Mouse (Mus musculus) liver, postnatal 0 days (tissue): ENCODE data around the gene Tshz2. TPM values are rescaled to one million over a fixed set of nuclear protein-coding genes. Genes with fewer than 3 reads are reported as not detected.

Source experiments
- ATAC-seq: fragments of 200-750 bp; cut with Nextera tagmentation; 2 replicates; pipeline ENCODE4 v1.8.0; 2017; ENCODE audit warnings: mild to moderate bottlenecking, moderate library complexity
- DNase-seq: peaks from one replicate; pipeline ENCODE4 v3.0.0-alpha.2; 2016
- H3K27ac ChIP-seq: fragments of 300-500 bp; sonication (generic); 2 replicates; pipeline ENCODE4 v1.5.1; 2014; ENCODE audit warnings: antibody characterized with exemption, moderate library complexity, mild to moderate bottlenecking, low read depth
- H3K27me3 ChIP-seq: fragments of 300-500 bp; sonication (generic); 2 replicates; pipeline ENCODE4 v1.6.1; 2014; ENCODE audit warnings: low read length, control low read depth, mixed read lengths; ENCODE audit not compliant: insufficient read depth
- H3K36me3 ChIP-seq: fragments of 300-500 bp; sonication (generic); replicated peaks from 2 replicates; pipeline ENCODE4 v1.6.1; 2014; ENCODE audit warnings: mild to moderate bottlenecking, control low read depth, low read length, moderate library complexity, mixed read lengths; ENCODE audit not compliant: insufficient read depth
- H3K4me1 ChIP-seq: fragments of 300-500 bp; sonication (generic); 2 replicates; pipeline ENCODE4 v1.6.1; 2014; ENCODE audit warnings: antibody characterized with exemption, mild to moderate bottlenecking, control low read depth; ENCODE audit not compliant: insufficient read depth
- H3K4me2 ChIP-seq: fragments of 300-500 bp; sonication (generic); 2 replicates; pipeline ENCODE4 v1.6.1; 2014; ENCODE audit warnings: low read depth, mild to moderate bottlenecking, low read length, moderate library complexity, mixed read lengths
- H3K4me3 ChIP-seq: fragments of 300-500 bp; sonication (generic); 2 replicates; pipeline ENCODE4 v1.5.1; 2014; ENCODE audit warnings: low read depth, low read length
- H3K9ac ChIP-seq: fragments of 300-500 bp; sonication (generic); replicated peaks from 2 replicates; pipeline ENCODE4 v1.6.1; 2014; ENCODE audit warnings: mild to moderate bottlenecking, moderate library complexity
- H3K9me3 ChIP-seq: fragments of 300-500 bp; sonication (generic); 2 replicates; pipeline ENCODE4 v1.6.1; 2016; ENCODE audit warnings: mild to moderate bottlenecking, control low read depth, low read length, mixed read lengths
- CTCF ChIP-seq: sonication (generic); IDR thresholded peaks from 2 replicates; pipeline ENCODE4 v1.5.1; 2016; ENCODE audit warnings: antibody characterized with exemption, low read depth
- EP300 ChIP-seq: IDR thresholded peaks from 2 replicates; pipeline ENCODE4 v1.6.1; 2016; ENCODE audit warnings: antibody characterized with exemption, low read depth, mild to moderate bottlenecking
- WGBS: fragments of 180-500 bp; shearing (Covaris S2); extraction: QIAGEN DNeasy Blood & Tissue Kit; methylation state at CpG from one replicate; pipeline ENCODE4 v1.1.7; 2014; ENCODE audit not compliant: insufficient replicate concordance; 5-methylcytosine and 5-hydroxymethylcytosine counted together
- polyA plus RNA-seq: library from polyadenylated mRNA; unstranded; fragments of >200 nt; fragmentation: Nextera tagmentation; extraction: Ambion mirVana; gene quantifications from 2 replicates; pipeline ENCODE4 v1.2.1, GENCODE M21; 2015

The Tshz2 gene
- polyA plus RNA-seq, 1 experiment from 2014 or later = 1.5 TPM

GRCm38 (mm10) chr2:169802241-169802640 lies 169.4 kb downstream of the Tshz2 start:
- no peak overlapping the region for H3K4me3 ChIP-seq
- no peak overlapping the region for H3K4me2 ChIP-seq
- 75% methylated on average over 6 of the region's 6 CpGs for WGBS
- H3K36me3 ChIP-seq = no peaks in the 10 kb centered on the region
- no peaks in the 10 kb centered on the region for H3K9me3 ChIP-seq
- H3K4me1 ChIP-seq = 0 out of 2 replicates have a peak, but pooled peaks cover 2% of the 10 kb centered on the region
- TF ChIP-seq CTCF (no peak), EP300 (no peak)
- no peak for ATAC-seq
- no peak for DNase-seq
- no peak overlapping the region for H3K27ac ChIP-seq
- no peak overlapping the region for H3K9ac ChIP-seq
- 0 out of 2 replicates have a peak, but pooled peaks cover 3% of the 10 kb centered on the region for H3K27me3 ChIP-seq

- Histone ChIP-seq H3K9ac (no peak overlapping the region), H3K4me3 (no peak overlapping the region), H3K27ac (no peak overlapping the region), H3K4me1 (no peaks in the 10 kb centered on the region), H3K4me2 (no peak overlapping the region), H3K9me3 (no peaks in the 10 kb centered on the region), H3K27me3 (0 out of 2 replicates have a peak, but pooled peaks cover 3% of the 10 kb centered on the region), H3K36me3 (no peaks in the 10 kb centered on the region)
- ATAC-seq (no peak), DNase-seq (no peak)
- TF ChIP-seq EP300 = no peak
- peak; percentile 8; the same call in 1 of the 2 replicates for TF ChIP-seq CTCF
- WGBS = 58% methylated on average over 5 of the region's 5 CpGs
These were observed 171.6 kb downstream of the Tshz2 start for GRCm38 (mm10) chr2:169804380-169804779.

- no peak overlapping the region for H3K27ac ChIP-seq
- H3K27me3 ChIP-seq = 0 out of 2 replicates have a peak, but pooled peaks cover 1% of the 10 kb centered on the region
- WGBS = 84% methylated on average over 12 of the region's 12 CpGs
- no peaks in the 10 kb centered on the region for H3K36me3 ChIP-seq
- ATAC-seq (no peak), DNase-seq (no peak)
- H3K4me1 ChIP-seq = no peaks in the 10 kb centered on the region
- H3K4me3 ChIP-seq = no peak overlapping the region
- TF ChIP-seq EP300 (no peak), CTCF (no peak)
- H3K9ac ChIP-seq = no peak overlapping the region
- H3K4me2 ChIP-seq = no peak overlapping the region
- H3K9me3 ChIP-seq = no peaks in the 10 kb centered on the region
These were observed 172.7 kb downstream of the Tshz2 start for GRCm38 (mm10) chr2:169805545-169805944.

- Histone ChIP-seq H3K36me3 (no peaks in the 10 kb centered on the region), H3K9me3 (no peaks in the 10 kb centered on the region), H3K27ac (no peak overlapping the region), H3K27me3 (no peaks in the 10 kb centered on the region), H3K9ac (no peak overlapping the region), H3K4me2 (no peak overlapping the region), H3K4me1 (no peaks in the 10 kb centered on the region), H3K4me3 (no peak overlapping the region)
- TF ChIP-seq CTCF (no peak), EP300 (no peak)
- 84% methylated on average over 5 of the region's 5 CpGs for WGBS
- no peak for DNase-seq
- ATAC-seq = no peak
These were observed 178.8 kb downstream of the Tshz2 start for GRCm38 (mm10) chr2:169811589-169811988.

- TF ChIP-seq CTCF = no peak
- no peak for TF ChIP-seq EP300
- ATAC-seq = no peak
- no peak overlapping the region for H3K4me3 ChIP-seq
- H3K9ac ChIP-seq = no peak overlapping the region
- H3K4me2 ChIP-seq = no peak overlapping the region
- no peak overlapping the region for H3K27ac ChIP-seq
- no peaks in the 10 kb centered on the region for H3K27me3 ChIP-seq
- no peak for DNase-seq
- H3K9me3 ChIP-seq = no peaks in the 10 kb centered on the region
- H3K36me3 ChIP-seq = no peaks in the 10 kb centered on the region
- 92% methylated on average over 8 of the region's 8 CpGs for WGBS
- no peaks in the 10 kb centered on the region for H3K4me1 ChIP-seq
These were observed 179.2 kb downstream of the Tshz2 start for GRCm38 (mm10) chr2:169812055-169812454.

GRCm38 (mm10) chr2:169812940-169813339 lies 180.1 kb downstream of the Tshz2 start:
- WGBS = 75% methylated on average over 7 of the region's 7 CpGs
- TF ChIP-seq EP300 = no peak
- no peak for TF ChIP-seq CTCF
- no peaks in the 10 kb centered on the region for H3K36me3 ChIP-seq
- DNase-seq (no peak), ATAC-seq (no peak)
- H3K9me3 ChIP-seq = no peaks in the 10 kb centered on the region
- H3K4me1 ChIP-seq = no peaks in the 10 kb centered on the region
- H3K27me3 ChIP-seq = no peaks in the 10 kb centered on the region
- H3K9ac ChIP-seq = no peak overlapping the region
- no peak overlapping the region for H3K4me3 ChIP-seq
- no peak overlapping the region for H3K27ac ChIP-seq
- no peak overlapping the region for H3K4me2 ChIP-seq

GRCm38 (mm10) chr2:169814351-169814750 lies 181.5 kb downstream of the Tshz2 start:
- H3K27ac ChIP-seq = no peak overlapping the region
- TF ChIP-seq CTCF = no peak
- no peak for TF ChIP-seq EP300
- H3K27me3 ChIP-seq = no peaks in the 10 kb centered on the region
- H3K9me3 ChIP-seq = no peaks in the 10 kb centered on the region
- no peak overlapping the region for H3K4me3 ChIP-seq
- WGBS = 67% methylated on average over 3 of the region's 3 CpGs
- H3K9ac ChIP-seq = no peak overlapping the region
- no peak overlapping the region for H3K4me2 ChIP-seq
- DNase-seq = no peak
- ATAC-seq = no peak
- H3K36me3 ChIP-seq = no peaks in the 10 kb centered on the region
- H3K4me1 ChIP-seq = no peaks in the 10 kb centered on the region
